Mouse (Mus musculus): ENCODE data around the gene Sumo3. TPM values are rescaled to one million over a fixed set of nuclear protein-coding genes. Genes with fewer than 3 reads are reported as not detected.

The Sumo3 gene
- polyA plus RNA-seq, 1 experiment, result 301 TPM

DNA sequence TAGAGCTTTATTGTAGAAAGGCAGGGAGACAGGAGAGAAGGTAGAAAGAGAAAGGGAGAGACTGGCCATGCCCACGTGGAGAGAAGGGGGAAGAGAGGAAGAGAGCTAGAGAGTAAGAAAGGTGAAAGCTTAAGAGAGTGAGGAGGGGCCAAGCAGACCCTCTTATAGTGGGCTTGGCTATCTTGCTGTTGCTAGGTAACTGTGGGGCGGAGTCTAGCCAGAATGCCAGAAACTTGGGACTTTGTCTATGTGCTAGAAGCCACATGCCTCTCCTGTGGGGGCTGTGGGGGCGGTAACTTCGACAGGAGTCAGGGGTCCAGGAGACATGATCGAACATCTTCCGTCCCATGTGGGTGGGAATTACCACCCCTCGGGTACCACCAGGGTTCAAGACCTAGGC lies 36.4 kb upstream of the Sumo3 start:
- TF ChIP-seq CTCF (IDR thresholded peaks at IDR 0.05; ENCODE audit: borderline replicate concordance, insufficient read depth, low read depth, low read length) (no peak), POLR2A (IDR thresholded peaks at IDR 0.05; ENCODE audit: borderline replicate concordance, insufficient read depth, low read length) (no peak)
- WGBS, result 38% methylated on average over 7 of the region's 7 CpGs
- DNase-seq, result no peak
- H3K4me1 ChIP-seq (ENCODE audit: control insufficient read depth, insufficient read depth, low read length), result no peaks in the 10 kb centered on the region
- H3K27me3 ChIP-seq (ENCODE audit: control insufficient read depth, insufficient read depth, low read length), result no peaks in the 10 kb centered on the region
- H3K4me3 ChIP-seq (replicated peaks; ENCODE audit: insufficient read depth, low read depth, low read length), result no peak overlapping the region
- H3K27ac ChIP-seq (ENCODE audit: insufficient read depth, low read length), result no peak overlapping the region

- TF ChIP-seq CTCF (IDR thresholded peaks at IDR 0.05; ENCODE audit: borderline replicate concordance, insufficient read depth, low read depth, low read length), result no peak
- TF ChIP-seq POLR2A (IDR thresholded peaks at IDR 0.05; ENCODE audit: borderline replicate concordance, insufficient read depth, low read length), result no peak
- Histone ChIP-seq H3K27me3 (ENCODE audit: control insufficient read depth, insufficient read depth, low read length) (no peaks in the 10 kb centered on the region), H3K27ac (ENCODE audit: insufficient read depth, low read length) (no peak overlapping the region), H3K4me3 (replicated peaks; ENCODE audit: insufficient read depth, low read depth, low read length) (no peak overlapping the region), H3K4me1 (ENCODE audit: control insufficient read depth, insufficient read depth, low read length) (no peaks in the 10 kb centered on the region)
- WGBS, result 61% methylated on average over 6 of the region's 6 CpGs
- DNase-seq, result no peak
These were observed 35.8 kb upstream of the Sumo3 start for GRCm38 (mm10) chr10:77569973-77570658.

DNA sequence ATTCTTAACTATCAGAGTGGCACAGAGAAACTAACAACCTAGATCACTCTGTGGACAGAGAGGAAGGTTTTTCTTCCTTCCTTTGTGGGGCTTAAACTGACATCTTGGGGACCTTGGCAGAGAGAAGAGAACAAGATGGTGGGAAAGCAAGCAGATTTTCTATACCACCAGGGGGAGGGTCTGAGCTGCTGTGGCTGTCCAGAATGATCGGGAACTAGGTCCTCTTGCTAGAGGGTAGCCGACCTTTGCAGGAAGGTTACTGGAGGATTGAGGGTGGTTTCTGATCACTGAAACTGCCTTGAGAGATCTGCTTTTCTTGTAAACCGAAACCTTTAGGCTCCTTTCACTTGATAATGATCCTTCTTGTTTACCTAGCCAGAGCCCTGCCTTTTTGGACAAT lies 33.7 kb upstream of the Sumo3 start:
- no peak overlapping the region for H3K4me3 ChIP-seq (replicated peaks; ENCODE audit: insufficient read depth, low read depth, low read length)
- WGBS, result 26% methylated on average over 3 of the region's 3 CpGs

GRCm38 (mm10) chr10:77573162-77573561 lies 32.7 kb upstream of the Sumo3 start:
- Histone ChIP-seq H3K4me3 (replicated peaks; ENCODE audit: insufficient read depth, low read depth, low read length) (no peak overlapping the region), H3K27ac (ENCODE audit: insufficient read depth, low read length) (no peak overlapping the region), H3K4me1 (ENCODE audit: control insufficient read depth, insufficient read depth, low read length) (no peaks in the 10 kb centered on the region), H3K27me3 (ENCODE audit: control insufficient read depth, insufficient read depth, low read length) (no peaks in the 10 kb centered on the region)
- WGBS, result 71% methylated on average over 1 of the region's 1 CpGs
- no peak for TF ChIP-seq CTCF (IDR thresholded peaks at IDR 0.05; ENCODE audit: borderline replicate concordance, insufficient read depth, low read depth, low read length)
- TF ChIP-seq POLR2A (IDR thresholded peaks at IDR 0.05; ENCODE audit: borderline replicate concordance, insufficient read depth, low read length), result no peak
- DNase-seq, result no peak

More for the DNA sequence above, 33.7 kb upstream of the Sumo3 start:
- TF ChIP-seq CTCF (IDR thresholded peaks at IDR 0.05; ENCODE audit: borderline replicate concordance, insufficient read depth, low read depth, low read length), result no peak
- no peak for TF ChIP-seq POLR2A (IDR thresholded peaks at IDR 0.05; ENCODE audit: borderline replicate concordance, insufficient read depth, low read length)
- Histone ChIP-seq H3K27ac (ENCODE audit: insufficient read depth, low read length) (no peak overlapping the region), H3K4me1 (ENCODE audit: control insufficient read depth, insufficient read depth, low read length) (no peaks in the 10 kb centered on the region), H3K27me3 (ENCODE audit: control insufficient read depth, insufficient read depth, low read length) (no peaks in the 10 kb centered on the region)
- DNase-seq, result no peak

GRCm38 (mm10) chr10:77580027-77580920 lies 25.6 kb upstream of the Sumo3 start:
- Histone ChIP-seq H3K27ac (ENCODE audit: insufficient read depth, low read length) (no peak overlapping the region), H3K4me3 (replicated peaks; ENCODE audit: insufficient read depth, low read depth, low read length) (no peak overlapping the region), H3K4me1 (ENCODE audit: control insufficient read depth, insufficient read depth, low read length) (peaks cover 4% of the 10 kb centered on the region), H3K27me3 (ENCODE audit: control insufficient read depth, insufficient read depth, low read length) (no peaks in the 10 kb centered on the region)
- no peak for DNase-seq
- 66% methylated on average over 10 of the region's 10 CpGs for WGBS
- TF ChIP-seq CTCF (IDR thresholded peaks at IDR 0.05; ENCODE audit: borderline replicate concordance, insufficient read depth, low read depth, low read length) (no peak), POLR2A (IDR thresholded peaks at IDR 0.05; ENCODE audit: borderline replicate concordance, insufficient read depth, low read length) (no peak)

GRCm38 (mm10) chr10:77581023-77581407 lies 24.9 kb upstream of the Sumo3 start:
- no peak for TF ChIP-seq CTCF (IDR thresholded peaks at IDR 0.05; ENCODE audit: borderline replicate concordance, insufficient read depth, low read depth, low read length)
- TF ChIP-seq POLR2A (IDR thresholded peaks at IDR 0.05; ENCODE audit: borderline replicate concordance, insufficient read depth, low read length), result no peak
- H3K27me3 ChIP-seq (ENCODE audit: control insufficient read depth, insufficient read depth, low read length), result no peaks in the 10 kb centered on the region
- peak overlapping the region; percentile 73 for H3K27ac ChIP-seq (ENCODE audit: insufficient read depth, low read length)
- no peak for DNase-seq
- H3K4me1 ChIP-seq (ENCODE audit: control insufficient read depth, insufficient read depth, low read length), result peaks cover 4% of the 10 kb centered on the region
- H3K4me3 ChIP-seq (replicated peaks; ENCODE audit: insufficient read depth, low read depth, low read length), result peak overlapping the region; percentile 61
- 8% methylated on average over 8 of the region's 8 CpGs for WGBS

DNA sequence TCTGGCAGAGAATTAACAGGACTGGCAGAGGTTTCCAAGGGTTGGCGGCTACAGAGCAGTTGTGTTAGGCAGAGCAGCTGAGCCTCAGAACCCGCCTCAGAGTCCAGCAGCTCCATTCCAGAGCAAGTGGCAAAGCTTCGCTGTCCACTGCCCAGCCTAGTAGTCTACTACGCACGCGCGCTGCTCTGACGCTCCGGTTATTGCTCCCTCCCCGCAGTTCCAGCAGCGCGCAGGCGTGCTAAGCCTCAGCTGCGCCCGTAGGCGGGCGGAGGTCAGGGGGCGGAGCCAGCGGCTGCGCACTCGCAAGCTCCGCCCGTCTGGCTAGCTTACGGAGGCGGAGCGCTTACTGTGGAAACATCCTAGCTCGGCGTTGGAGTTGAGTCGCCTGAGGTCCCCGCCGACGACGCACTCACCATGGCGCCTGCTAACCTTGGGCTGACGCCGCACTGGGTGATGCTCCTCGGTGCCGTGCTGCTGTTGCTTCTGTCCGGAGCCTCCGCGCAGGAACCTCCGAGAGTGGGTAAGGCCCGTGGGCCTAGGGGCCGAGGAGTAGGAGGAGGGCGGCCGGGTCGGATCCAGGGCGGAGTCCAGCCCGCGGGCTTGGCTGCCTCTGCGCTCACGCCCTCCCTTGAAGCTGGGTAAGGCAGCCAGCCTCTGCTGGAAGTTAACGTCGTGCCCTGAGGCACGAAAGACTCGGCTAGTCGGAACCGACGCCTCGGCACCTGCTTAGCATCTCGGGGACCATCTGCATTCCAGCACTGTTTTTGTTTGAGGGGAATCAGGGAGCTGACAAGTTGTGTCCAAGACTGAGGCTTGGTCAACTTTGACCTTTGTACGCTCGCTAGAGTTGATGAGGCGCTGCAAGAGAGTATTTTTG lies 24.3 kb upstream of the Sumo3 start, which contains the start of gene Pttg1ip:
Gene Pttg1ip (plus strand): TSS at position 313 of the 877 bp plus-strand sequence.
- peak; percentile 94 to 97 for DNase-seq
- TF ChIP-seq POLR2A (IDR thresholded peaks at IDR 0.05; ENCODE audit: borderline replicate concordance, insufficient read depth, low read length), result peak; percentile 95
- TF ChIP-seq CTCF (IDR thresholded peaks at IDR 0.05; ENCODE audit: borderline replicate concordance, insufficient read depth, low read depth, low read length), result no peak
- peaks cover 8% of the 10 kb centered on the region for H3K4me1 ChIP-seq (ENCODE audit: control insufficient read depth, insufficient read depth, low read length)
- WGBS, result under 1% methylated on average over 64 of the region's 64 CpGs
- peak within 1 kb of the TSS; percentile 69 for H3K4me3 ChIP-seq (replicated peaks; ENCODE audit: insufficient read depth, low read depth, low read length)
- no peaks in the 10 kb centered on the region for H3K27me3 ChIP-seq (ENCODE audit: control insufficient read depth, insufficient read depth, low read length)
- peak within 1 kb of the TSS; percentile 73 for H3K27ac ChIP-seq (ENCODE audit: insufficient read depth, low read length)

Measured in cerebellum, adult 2 months (tissue).